Mouse (Mus musculus) embryonic facial prominence, embryonic 10.5 days (tissue): ENCODE results near the gene Plxnb3. TPM values are rescaled to one million over a fixed set of nuclear protein-coding genes. Genes with fewer than 3 reads are reported as not detected.

Source experiments
- DNase-seq: peaks from one replicate; pipeline ENCODE4 v3.0.0-alpha.2; 2017; ENCODE audit warnings: low spot score
- H3K27ac ChIP-seq: fragments of 300-500 bp; sonication (generic); replicated peaks from 2 replicates; pipeline ENCODE4 v1.5.1; 2016; ENCODE audit warnings: mild to moderate bottlenecking
- H3K27me3 ChIP-seq: fragments of 300-500 bp; sonication (generic); replicated peaks from 2 replicates; pipeline ENCODE4 v1.6.1; 2016; ENCODE audit warnings: low read depth, mild to moderate bottlenecking; ENCODE audit not compliant: poor library complexity, severe bottlenecking
- H3K36me3 ChIP-seq: fragments of 300-500 bp; sonication (generic); replicated peaks from 2 replicates; pipeline ENCODE4 v1.6.1; 2016; ENCODE audit warnings: mild to moderate bottlenecking, moderate library complexity
- H3K4me1 ChIP-seq: fragments of 300-500 bp; sonication (generic); 2 replicates; pipeline ENCODE4 v1.6.1; 2016
- H3K4me3 ChIP-seq: fragments of 300-500 bp; sonication (generic); 2 replicates; pipeline ENCODE4 v1.5.1; 2016; ENCODE audit warnings: mild to moderate bottlenecking, moderate library complexity
- H3K9me3 ChIP-seq: fragments of 300-500 bp; sonication (generic); 2 replicates; pipeline ENCODE4 v1.6.1; 2016; ENCODE audit warnings: mild to moderate bottlenecking
- WGBS: fragments of 180-500 bp; shearing (Covaris S2); methylation state at CpG from one replicate; pipeline ENCODE4 v1.1.7; 2016; 5-methylcytosine and 5-hydroxymethylcytosine counted together
- polyA plus RNA-seq: library from polyadenylated mRNA; unstranded; fragments of >200 nt; fragmentation: Nextera tagmentation; extraction: Ambion mirVana; gene quantifications from 2 replicates; pipeline ENCODE4 v1.2.1, GENCODE M21; 2016

The Plxnb3 gene
- polyA plus RNA-seq, 1 experiment from 2014 or later: 0.14 TPM

GRCm38 (mm10) chrX:73744774-73745481 is 12.0 kb upstream of the Plxnb3 start:
- H3K36me3 ChIP-seq: no peaks in the 10 kb centered on the region
- no peak overlapping the region for H3K27ac ChIP-seq
- WGBS: 78% methylated on average over 1 of the region's 1 CpGs
- H3K4me3 ChIP-seq: no peak overlapping the region
- H3K9me3 ChIP-seq: no peaks in the 10 kb centered on the region
- no peaks in the 10 kb centered on the region for H3K27me3 ChIP-seq
- DNase-seq: no peak
- no peaks in the 10 kb centered on the region for H3K4me1 ChIP-seq

DNA sequence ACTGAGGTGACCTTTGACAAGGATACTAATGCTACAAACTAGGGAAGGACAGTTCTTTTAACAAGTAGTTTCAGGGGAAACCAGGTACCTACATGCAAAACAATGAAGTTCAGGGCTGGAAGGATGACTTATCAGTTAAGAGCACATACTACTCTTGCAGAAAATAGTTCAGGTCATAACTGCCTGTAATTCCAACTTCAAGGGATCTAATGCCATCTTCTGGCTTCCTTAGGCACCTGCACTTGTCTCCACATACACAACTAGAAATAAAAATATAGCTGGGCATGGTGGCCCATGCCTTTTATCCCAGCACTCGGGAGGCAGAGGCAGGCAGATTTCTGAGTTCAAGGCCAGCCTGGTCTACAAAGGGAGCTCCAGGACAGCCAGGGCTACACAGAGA is 7.9 kb upstream of the Plxnb3 start:
- Histone ChIP-seq H3K36me3 (no peaks in the 10 kb centered on the region), H3K9me3 (no peaks in the 10 kb centered on the region)
- 91% methylated on average over 1 of the region's 1 CpGs for WGBS

GRCm38 (mm10) chrX:73758611-73759290 is 1.9 kb downstream of the Plxnb3 start:
- no peak for DNase-seq
- Histone ChIP-seq H3K4me3 (no peak overlapping the region), H3K27me3 (peaks cover 50% of the 10 kb centered on the region), H3K36me3 (no peaks in the 10 kb centered on the region), H3K27ac (no peak overlapping the region), H3K4me1 (no peaks in the 10 kb centered on the region), H3K9me3 (no peaks in the 10 kb centered on the region)
- 80% methylated on average over 13 of the region's 13 CpGs for WGBS

More for the DNA sequence above, 7.9 kb upstream of the Plxnb3 start:
- Histone ChIP-seq H3K4me1 (no peaks in the 10 kb centered on the region), H3K27ac (no peak overlapping the region), H3K4me3 (no peak overlapping the region), H3K27me3 (no peaks in the 10 kb centered on the region)
- no peak for DNase-seq

GRCm38 (mm10) chrX:73765311-73765710 is 8.4 kb downstream of the Plxnb3 start:
- Histone ChIP-seq H3K36me3 (no peaks in the 10 kb centered on the region), H3K27me3 (peaks cover 25% of the 10 kb centered on the region; the same call in 1 of the 2 replicates), H3K4me1 (no peaks in the 10 kb centered on the region), H3K9me3 (no peaks in the 10 kb centered on the region), H3K4me3 (no peak overlapping the region), H3K27ac (no peak overlapping the region)
- DNase-seq: no peak
- WGBS: 66% methylated on average over 1 of the region's 1 CpGs

GRCm38 (mm10) chrX:73767267-73767666 is 10.4 kb downstream of the Plxnb3 start:
- Histone ChIP-seq H3K27ac (no peak overlapping the region), H3K4me1 (no peaks in the 10 kb centered on the region), H3K4me3 (no peak overlapping the region), H3K9me3 (no peaks in the 10 kb centered on the region), H3K27me3 (peaks cover 40% of the 10 kb centered on the region; the same call in 1 of the 2 replicates), H3K36me3 (no peaks in the 10 kb centered on the region)
- DNase-seq: peak; percentile 31
- 56% methylated on average over 9 of the region's 9 CpGs for WGBS

DNA sequence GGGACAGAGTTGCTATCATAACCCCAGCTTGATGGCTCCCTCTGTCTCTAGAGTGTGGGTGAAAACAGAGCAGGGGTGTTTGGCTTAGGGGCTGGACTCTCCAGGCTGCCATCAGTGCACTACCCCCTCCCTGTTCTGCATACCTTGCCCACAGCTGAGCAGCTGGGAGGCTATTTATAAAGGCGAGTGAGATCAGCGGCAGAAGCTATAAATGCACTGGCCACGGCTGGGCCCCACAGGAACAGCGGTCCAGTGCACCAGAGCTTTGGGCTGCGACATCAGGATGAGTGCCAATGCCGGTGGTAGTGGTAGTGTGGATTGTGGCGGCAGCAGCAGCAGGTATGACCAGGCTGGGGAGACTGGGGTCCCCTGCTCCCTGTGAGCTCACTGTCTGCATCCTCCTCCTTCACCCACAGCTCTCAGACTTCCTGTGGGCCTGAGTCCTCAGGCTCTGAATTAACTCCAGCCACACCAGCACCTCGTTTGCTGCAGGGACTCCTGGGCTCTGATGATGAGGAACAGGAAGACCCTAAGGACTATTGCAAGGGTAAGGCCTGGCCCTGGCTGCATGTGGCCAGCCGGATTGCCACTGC is 17.4 kb downstream of the Plxnb3 start, which contains the start of gene Srpk3:
TSS of gene Srpk3 (plus strand) at position 238 of the 593 bp plus-strand sequence.
- peaks cover 23% of the 10 kb centered on the region; the same call in 1 of the 2 replicates for H3K27me3 ChIP-seq
- no peak within 1 kb of the TSS for H3K4me3 ChIP-seq
- H3K36me3 ChIP-seq: peaks cover 36% of the 10 kb centered on the region
- 72% methylated on average over 9 of the region's 9 CpGs for WGBS
- H3K4me1 ChIP-seq: 0 out of 2 replicates have a peak, but pooled peaks cover 3% of the 10 kb centered on the region
- H3K27ac ChIP-seq: no peak within 1 kb of the TSS
- DNase-seq: no peak
- H3K9me3 ChIP-seq: no peaks in the 10 kb centered on the region

- H3K27me3 ChIP-seq: peaks cover 19% of the 10 kb centered on the region; the same call in 1 of the 2 replicates
- H3K4me1 ChIP-seq: 0 out of 2 replicates have a peak, but pooled peaks cover 3% of the 10 kb centered on the region
- no peak for DNase-seq
- 74% methylated on average over 10 of the region's 10 CpGs for WGBS
- H3K9me3 ChIP-seq: no peaks in the 10 kb centered on the region
- H3K4me3 ChIP-seq: no peak overlapping the region
- no peak overlapping the region for H3K27ac ChIP-seq
- H3K36me3 ChIP-seq: peaks cover 43% of the 10 kb centered on the region
Observed at GRCm38 (mm10) chrX:73774802-73775483, 18.1 kb downstream of the Plxnb3 start.

GRCm38 (mm10) chrX:73782227-73782626 is 25.3 kb downstream of the Plxnb3 start:
- no peaks in the 10 kb centered on the region for H3K9me3 ChIP-seq
- peaks cover 23% of the 10 kb centered on the region for H3K27me3 ChIP-seq
- DNase-seq: no peak
- no peak overlapping the region for H3K4me3 ChIP-seq
- WGBS: 91% methylated on average over 3 of the region's 3 CpGs
- peaks cover 5% of the 10 kb centered on the region; the same call in 1 of the 2 replicates for H3K4me1 ChIP-seq
- peaks cover 52% of the 10 kb centered on the region for H3K36me3 ChIP-seq
- no peak overlapping the region for H3K27ac ChIP-seq

- Histone ChIP-seq H3K4me1 (peaks cover 14% of the 10 kb centered on the region), H3K27me3 (peaks cover 36% of the 10 kb centered on the region), H3K4me3 (peak overlapping the region; percentile 69), H3K36me3 (peaks cover 37% of the 10 kb centered on the region), H3K27ac (peak overlapping the region; percentile 89), H3K9me3 (no peaks in the 10 kb centered on the region)
- no peak for DNase-seq
Observed at GRCm38 (mm10) chrX:73785666-73786065, 28.8 kb downstream of the Plxnb3 start.

DNA sequence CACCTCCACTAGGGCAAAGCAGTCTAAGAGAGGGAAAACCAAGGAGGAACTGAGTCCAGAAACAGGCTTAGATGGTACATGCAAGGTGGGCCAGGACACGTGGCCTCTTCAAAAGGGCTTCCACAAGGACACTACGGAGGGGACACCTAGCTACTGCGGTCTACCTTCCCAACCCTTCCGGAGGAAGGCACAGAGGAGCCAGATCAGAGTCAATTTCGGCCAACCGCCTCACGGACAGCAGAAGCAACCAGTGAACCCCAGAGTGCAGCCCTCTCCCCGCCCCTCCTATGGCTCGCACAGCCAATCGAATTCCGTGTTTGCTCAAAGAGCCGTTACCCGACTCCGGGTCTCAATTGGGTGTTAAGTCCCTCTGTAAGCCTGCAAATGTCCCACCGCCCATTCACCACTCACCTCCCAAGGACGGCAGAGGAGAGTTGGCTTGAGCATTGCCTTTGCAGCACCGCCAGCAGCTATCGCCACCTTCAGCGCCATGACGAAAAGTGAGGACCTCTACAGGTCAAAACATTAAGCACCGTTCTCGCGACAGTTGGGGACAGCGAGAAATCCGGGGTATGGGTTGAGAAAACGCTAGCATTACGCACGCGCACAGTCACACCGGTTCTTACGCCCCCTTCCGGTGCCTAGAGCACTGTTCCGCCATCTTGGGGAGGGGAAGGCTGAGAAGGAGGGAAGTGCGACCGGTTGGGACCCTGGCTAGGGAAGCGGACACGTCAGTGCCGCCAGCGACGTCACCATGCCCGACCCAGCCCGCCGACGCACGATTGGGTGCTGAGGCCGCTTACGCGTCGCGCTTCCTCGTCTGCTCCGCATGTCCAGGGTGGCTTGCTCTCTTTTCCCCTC is 29.7 kb downstream of the Plxnb3 start, which contains the start of the genes Idh3g and Ssr4:
TSS of gene Idh3g (minus strand) at position 534 of the 861 bp plus-strand sequence.
TSS of gene Ssr4 (plus strand) at position 665 of the 861 bp plus-strand sequence.
- Histone ChIP-seq H3K27me3 (peaks cover 33% of the 10 kb centered on the region), H3K36me3 (peaks cover 37% of the 10 kb centered on the region), H3K27ac (peak within 1 kb of the TSS; percentile 89), H3K4me1 (peaks cover 14% of the 10 kb centered on the region), H3K9me3 (no peaks in the 10 kb centered on the region), H3K4me3 (peak within 1 kb of the TSS; percentile 69)
- peak; percentile 93 for DNase-seq
- WGBS: 15% methylated on average over 52 of the region's 52 CpGs

DNA sequence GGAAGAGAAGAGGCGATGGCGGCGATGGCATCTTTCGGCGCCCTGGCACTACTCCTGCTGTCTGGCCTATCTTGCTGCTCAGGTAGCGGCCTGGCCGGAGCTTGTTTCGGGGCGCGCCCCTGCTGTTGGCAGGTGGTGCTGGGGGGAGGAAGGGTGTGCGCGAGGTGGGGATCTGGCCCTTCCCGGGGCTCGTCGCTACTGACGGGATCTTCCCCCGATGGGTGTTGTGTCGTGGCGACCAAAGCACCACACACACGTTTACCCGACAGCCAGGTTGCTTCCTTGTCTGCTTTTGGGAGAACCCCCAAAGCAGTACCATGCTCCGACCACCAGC is 30.3 kb downstream of the Plxnb3 start:
- WGBS: 15% methylated on average over 22 of the region's 22 CpGs
- Histone ChIP-seq H3K27me3 (peaks cover 33% of the 10 kb centered on the region), H3K4me3 (peak overlapping the region; percentile 69), H3K27ac (peak overlapping the region; percentile 89), H3K36me3 (peaks cover 32% of the 10 kb centered on the region), H3K4me1 (peaks cover 14% of the 10 kb centered on the region), H3K9me3 (no peaks in the 10 kb centered on the region)
- no peak for DNase-seq
